Mouse (Mus musculus): ENCODE measurements around the gene 1110008L16Rik. TPM values are rescaled to one million over a fixed set of nuclear protein-coding genes. Genes with fewer than 3 reads are reported as not detected.
A peak's percentile ranks its signal among the peaks of the same experiment; 100 is the strongest.
"Not testable (repeated sequence)": the region's sequence is repeated elsewhere in the genome, so short reads cannot be mapped to it uniquely, and the experiment has no call there.

The 1110008L16Rik gene
- 10.6 and 10.7 TPM in 2 replicates for polyA plus RNA-seq (2015; fragmentation: Nextera tagmentation; extraction: Ambion mirVana)

- no peak for ATAC-seq (replicated peaks)
- no peak within 1 kb of the TSS for H3K4me3 ChIP-seq
- no peak within 1 kb of the TSS for H3K27ac ChIP-seq
These were observed at the start of gene 1110008L16Rik for GRCm38 (mm10) chr12:55299336-55299735. TSS of gene 1110008L16Rik (plus strand) at chr12:55299577.

GRCm38 (mm10) chr12:55261950-55262349 lies 37.4 kb upstream of the 1110008L16Rik start:
- not testable (repeated sequence) for ATAC-seq (replicated peaks); H3K27me3 ChIP-seq (replicated peaks); H3K4me3 ChIP-seq; H3K4me2 ChIP-seq; H3K36me3 ChIP-seq (replicated peaks); H3K9ac ChIP-seq; H3K9me3 ChIP-seq; H3K27ac ChIP-seq; H3K4me1 ChIP-seq
- no CpG with 5 or more reads among the region's 8 CpGs for WGBS

More at GRCm38 (mm10) chr12:55299336-55299735, at the start of gene 1110008L16Rik:
- Histone ChIP-seq H3K4me2 (no peak within 1 kb of the TSS), H3K9ac (no peak within 1 kb of the TSS), H3K4me1 (peaks cover 33% of the 10 kb centered on the region), H3K27me3 (replicated peaks) (no peaks in the 10 kb centered on the region), H3K9me3 (no peaks in the 10 kb centered on the region), H3K36me3 (replicated peaks) (peaks cover 19% of the 10 kb centered on the region)
- WGBS, result 92% methylated on average over 5 of the region's 5 CpGs

- H3K4me1 ChIP-seq; H3K9ac ChIP-seq; H3K36me3 ChIP-seq (replicated peaks); H3K4me2 ChIP-seq; H3K4me3 ChIP-seq; ATAC-seq (replicated peaks); H3K27ac ChIP-seq; H3K9me3 ChIP-seq; H3K27me3 ChIP-seq (replicated peaks): not testable (repeated sequence)
- no CpG with 5 or more reads among the region's 5 CpGs for WGBS
These were observed 36.0 kb upstream of the 1110008L16Rik start for GRCm38 (mm10) chr12:55263385-55263784.

- no peak overlapping the region for H3K9ac ChIP-seq
- no peak for ATAC-seq (replicated peaks)
- no peaks in the 10 kb centered on the region for H3K27me3 ChIP-seq (replicated peaks)
- no peak overlapping the region for H3K4me3 ChIP-seq
- H3K9me3 ChIP-seq, result no peaks in the 10 kb centered on the region
- no peaks in the 10 kb centered on the region for H3K4me1 ChIP-seq
- H3K36me3 ChIP-seq (replicated peaks), result no peaks in the 10 kb centered on the region
- H3K27ac ChIP-seq, result no peak overlapping the region
- H3K4me2 ChIP-seq, result no peak overlapping the region
- 89% methylated on average over 3 of the region's 3 CpGs for WGBS
These were observed 27.1 kb upstream of the 1110008L16Rik start for GRCm38 (mm10) chr12:55272243-55272642.

GRCm38 (mm10) chr12:55277583-55277982 lies 21.8 kb upstream of the 1110008L16Rik start:
- H3K27ac ChIP-seq; H3K36me3 ChIP-seq (replicated peaks); H3K9ac ChIP-seq; H3K9me3 ChIP-seq; H3K4me1 ChIP-seq; H3K27me3 ChIP-seq (replicated peaks); ATAC-seq (replicated peaks); H3K4me2 ChIP-seq; H3K4me3 ChIP-seq: not testable (repeated sequence)
- 94% methylated on average over 4 of the region's 6 CpGs for WGBS

- no peaks in the 10 kb centered on the region for H3K9me3 ChIP-seq
- H3K4me1 ChIP-seq, result peaks cover 24% of the 10 kb centered on the region
- H3K27me3 ChIP-seq (replicated peaks), result no peaks in the 10 kb centered on the region
- H3K4me3 ChIP-seq, result no peak overlapping the region
- no peak for ATAC-seq (replicated peaks)
- no peak overlapping the region for H3K9ac ChIP-seq
- H3K36me3 ChIP-seq (replicated peaks), result peaks cover 28% of the 10 kb centered on the region
- H3K4me2 ChIP-seq, result no peak overlapping the region
- 93% methylated on average over 9 of the region's 9 CpGs for WGBS
- H3K27ac ChIP-seq, result no peak overlapping the region
These were observed 1.3 kb upstream of the 1110008L16Rik start for GRCm38 (mm10) chr12:55298112-55298511.

GRCm38 (mm10) chr12:55300820-55301351 lies 1.5 kb downstream of the 1110008L16Rik start:
- WGBS, result 82% methylated on average over 3 of the region's 3 CpGs
- peaks cover 37% of the 10 kb centered on the region for H3K4me1 ChIP-seq
- no peak for ATAC-seq (replicated peaks)
- H3K9ac ChIP-seq, result no peak overlapping the region
- H3K4me2 ChIP-seq, result peak overlapping the region; percentile 75
- peak overlapping the region; percentile 75 for H3K4me3 ChIP-seq
- H3K27me3 ChIP-seq (replicated peaks), result no peaks in the 10 kb centered on the region
- no peaks in the 10 kb centered on the region for H3K9me3 ChIP-seq
- no peak overlapping the region for H3K27ac ChIP-seq
- H3K36me3 ChIP-seq (replicated peaks), result peaks cover 17% of the 10 kb centered on the region

GRCm38 (mm10) chr12:55301472-55302300 lies 2.3 kb downstream of the 1110008L16Rik start:
- ATAC-seq (replicated peaks), result no peak
- peak overlapping the region; percentile 75 for H3K4me3 ChIP-seq
- 47% methylated on average over 11 of the region's 11 CpGs for WGBS

GRCm38 (mm10) chr12:55302485-55303441 lies 3.4 kb downstream of the 1110008L16Rik start, which contains the start of gene Ppp2r3c:
TSS of gene Ppp2r3c (minus strand) at chr12:55302998.
- no peaks in the 10 kb centered on the region for H3K27me3 ChIP-seq (replicated peaks)
- peak within 1 kb of the TSS; percentile 75 for H3K4me2 ChIP-seq
- H3K27ac ChIP-seq, result peak within 1 kb of the TSS; percentile 84
- peak within 1 kb of the TSS; percentile 75 for H3K4me3 ChIP-seq
- peaks cover 7% of the 10 kb centered on the region; the same call in 1 of the 2 replicates for H3K36me3 ChIP-seq (replicated peaks)
- ATAC-seq (replicated peaks), result peak; percentile 96
- peak within 1 kb of the TSS; percentile 71 for H3K9ac ChIP-seq
- WGBS, result under 1% methylated on average over 55 of the region's 55 CpGs
- H3K9me3 ChIP-seq, result no peaks in the 10 kb centered on the region
- H3K4me1 ChIP-seq, result peaks cover 37% of the 10 kb centered on the region

More at GRCm38 (mm10) chr12:55301472-55302300, 2.3 kb downstream of the 1110008L16Rik start:
- H3K9me3 ChIP-seq, result no peaks in the 10 kb centered on the region
- H3K27me3 ChIP-seq (replicated peaks), result no peaks in the 10 kb centered on the region
- peak overlapping the region; percentile 71 for H3K9ac ChIP-seq
- peaks cover 13% of the 10 kb centered on the region for H3K36me3 ChIP-seq (replicated peaks)
- peak overlapping the region; percentile 84 for H3K27ac ChIP-seq
- H3K4me2 ChIP-seq, result peak overlapping the region; percentile 75
- H3K4me1 ChIP-seq, result peaks cover 37% of the 10 kb centered on the region

- no peak overlapping the region for H3K9ac ChIP-seq
- no peak for ATAC-seq (replicated peaks)
- H3K9me3 ChIP-seq, result no peaks in the 10 kb centered on the region
- H3K4me2 ChIP-seq, result no peak overlapping the region
- H3K36me3 ChIP-seq (replicated peaks), result no peaks in the 10 kb centered on the region
- H3K27me3 ChIP-seq (replicated peaks), result no peaks in the 10 kb centered on the region
- H3K4me1 ChIP-seq, result peaks cover 20% of the 10 kb centered on the region
- WGBS, result 97% methylated on average over 4 of the region's 4 CpGs
- no peak overlapping the region for H3K4me3 ChIP-seq
- no peak overlapping the region for H3K27ac ChIP-seq
These were observed 7.0 kb downstream of the 1110008L16Rik start for GRCm38 (mm10) chr12:55306371-55306770.

GRCm38 (mm10) chr12:55307566-55307965 lies 8.2 kb downstream of the 1110008L16Rik start:
- Histone ChIP-seq H3K36me3 (replicated peaks) (no peaks in the 10 kb centered on the region), H3K9ac (no peak overlapping the region), H3K9me3 (no peaks in the 10 kb centered on the region), H3K27me3 (replicated peaks) (no peaks in the 10 kb centered on the region), H3K4me2 (no peak overlapping the region), H3K27ac (no peak overlapping the region), H3K4me1 (peaks cover 13% of the 10 kb centered on the region), H3K4me3 (no peak overlapping the region)
- 66% methylated on average over 6 of the region's 6 CpGs for WGBS
- no peak for ATAC-seq (replicated peaks)

- no peaks in the 10 kb centered on the region for H3K36me3 ChIP-seq (replicated peaks)
- WGBS, result 94% methylated on average over 9 of the region's 9 CpGs
- ATAC-seq (replicated peaks), result no peak
- H3K4me2 ChIP-seq, result no peak overlapping the region
- no peak overlapping the region for H3K27ac ChIP-seq
- H3K4me3 ChIP-seq, result no peak overlapping the region
- H3K27me3 ChIP-seq (replicated peaks), result no peaks in the 10 kb centered on the region
- peaks cover 8% of the 10 kb centered on the region for H3K4me1 ChIP-seq
- no peak overlapping the region for H3K9ac ChIP-seq
- H3K9me3 ChIP-seq, result no peaks in the 10 kb centered on the region
These were observed 9.4 kb downstream of the 1110008L16Rik start for GRCm38 (mm10) chr12:55308731-55309130.

Data from midbrain, embryonic 15.5 days (tissue).